Mouse (Mus musculus) erythroblast, embryonic 14.5 days (primary cell): Measurements from ENCODE around the gene Mical3.

Experiments used
- GATA1 ChIP-seq: IDR thresholded peaks from 2 replicates; pipeline ENCODE4 v1.6.1; 2012; ENCODE audit warnings: low read length, inconsistent platforms, mixed read lengths
- TAL1 ChIP-seq: IDR thresholded peaks from 3 replicates; pipeline ENCODE4 v1.6.1; 2012; ENCODE audit warnings: low read length, inconsistent platforms, mixed read lengths

- TF ChIP-seq TAL1 (peak; percentile 59), GATA1 (peak; percentile 66)
These were observed 46.7 kb downstream of the Mical3 start for GRCm38 (mm10) chr6:121084050-121084480.
